Mouse (Mus musculus) cerebellum, adult 2 months (tissue): Measurements from ENCODE around the gene Samd4. TPM values are rescaled to one million over a fixed set of nuclear protein-coding genes. Genes with fewer than 3 reads are reported as not detected.

Experiments
- DNase-seq, 2 experiments: peaks; one replicate each; pipeline ENCODE4 v3.0.0; 2021
- H3K27ac ChIP-seq: fragments of 200-500 bp; 2 replicates; pipeline ENCODE4 v1.5.1; 2012; ENCODE audit warnings: low read length, control low read depth, inconsistent platforms; ENCODE audit not compliant: insufficient read depth
- H3K27me3 ChIP-seq: fragments of 200-500 bp; 2 replicates; pipeline ENCODE4 v1.6.1; 2012; ENCODE audit warnings: inconsistent platforms, mild to moderate bottlenecking, low read length, moderate library complexity; ENCODE audit not compliant: control insufficient read depth, insufficient read depth
- H3K4me1 ChIP-seq: fragments of 200-500 bp; 2 replicates; pipeline ENCODE4 v1.6.1; 2011; ENCODE audit warnings: low read length; ENCODE audit not compliant: control insufficient read depth, insufficient read depth
- H3K4me3 ChIP-seq: fragments of 200-500 bp; replicated peaks from 2 replicates; pipeline ENCODE3; 2011; ENCODE audit warnings: mild to moderate bottlenecking, low read depth, low read length, control low read depth; ENCODE audit not compliant: insufficient read depth
- CTCF ChIP-seq: fragments of 200-500 bp; IDR thresholded peaks from 2 replicates; pipeline ENCODE4 v1.5.1; 2011; ENCODE audit warnings: low read depth, mild to moderate bottlenecking, control low read depth, low read length, moderate library complexity, borderline replicate concordance; ENCODE audit not compliant: insufficient read depth
- POLR2A ChIP-seq: fragments of 200-500 bp; IDR thresholded peaks from 2 replicates; pipeline ENCODE4 v1.6.1; 2011; ENCODE audit warnings: low read length, control low read depth, borderline replicate concordance; ENCODE audit not compliant: insufficient read depth
- WGBS: fragments of 180-500 bp; shearing (Covaris S2); methylation state at CpG from one replicate; pipeline ENCODE4 v1.1.7; 2018; 5-methylcytosine and 5-hydroxymethylcytosine counted together
- polyA plus RNA-seq: library from polyadenylated mRNA; depleted of rRNA; stranded (reverse); fragments of >200 nt; gene quantifications from 2 replicates; pipeline ENCODE4 v1.2.3, GENCODE M21; 2012

Gene Samd4
- polyA plus RNA-seq, 1 experiment, result 23.8 TPM

- Histone ChIP-seq H3K4me3 (no peak overlapping the region), H3K4me1 (peaks cover 18% of the 10 kb centered on the region), H3K27me3 (no peaks in the 10 kb centered on the region), H3K27ac (no peak overlapping the region)
- DNase-seq, result peak; percentile 64 to 82
- TF ChIP-seq CTCF (no peak), POLR2A (no peak)
- WGBS, result 5% methylated on average over 6 of the region's 6 CpGs
These were observed 31.7 kb downstream of the Samd4 start for GRCm38 (mm10) chr14:46914356-46914755.

GRCm38 (mm10) chr14:46915555-46915954 is 32.9 kb downstream of the Samd4 start:
- no peak for DNase-seq
- Histone ChIP-seq H3K4me3 (no peak overlapping the region), H3K27ac (no peak overlapping the region), H3K27me3 (no peaks in the 10 kb centered on the region), H3K4me1 (peaks cover 21% of the 10 kb centered on the region)
- TF ChIP-seq CTCF (no peak), POLR2A (no peak)
- 92% methylated on average over 6 of the region's 6 CpGs for WGBS

GRCm38 (mm10) chr14:46916581-46916980 is 33.9 kb downstream of the Samd4 start:
- no peak overlapping the region for H3K27ac ChIP-seq
- peaks cover 22% of the 10 kb centered on the region for H3K4me1 ChIP-seq
- H3K4me3 ChIP-seq, result no peak overlapping the region
- TF ChIP-seq POLR2A, result no peak
- WGBS, result 8% methylated on average over 4 of the region's 4 CpGs
- no peaks in the 10 kb centered on the region for H3K27me3 ChIP-seq
- peak; percentile 77 to 83 for DNase-seq

GRCm38 (mm10) chr14:46917136-46917535 is 34.5 kb downstream of the Samd4 start:
- Histone ChIP-seq H3K27me3 (no peaks in the 10 kb centered on the region), H3K4me1 (peaks cover 22% of the 10 kb centered on the region), H3K27ac (no peak overlapping the region), H3K4me3 (no peak overlapping the region)
- 71% methylated on average over 5 of the region's 5 CpGs for WGBS
- no peak for TF ChIP-seq POLR2A
- TF ChIP-seq CTCF, result no peak
- no peak for DNase-seq

- Histone ChIP-seq H3K4me3 (no peak overlapping the region), H3K4me1 (peaks cover 22% of the 10 kb centered on the region), H3K27me3 (no peaks in the 10 kb centered on the region), H3K27ac (no peak overlapping the region)
- DNase-seq, result no peak
- WGBS, result 77% methylated on average over 3 of the region's 3 CpGs
- no peak for TF ChIP-seq CTCF
- no peak for TF ChIP-seq POLR2A
These were observed 34.9 kb downstream of the Samd4 start for GRCm38 (mm10) chr14:46917581-46917980.

- TF ChIP-seq POLR2A (no peak), CTCF (no peak)
These were observed 37.8 kb downstream of the Samd4 start for GRCm38 (mm10) chr14:46920496-46920895.

GRCm38 (mm10) chr14:46921178-46921975 is 38.7 kb downstream of the Samd4 start:
- 93% methylated on average over 9 of the region's 9 CpGs for WGBS
- no peaks in the 10 kb centered on the region for H3K27me3 ChIP-seq
- DNase-seq, result no peak
- H3K4me1 ChIP-seq, result peaks cover 15% of the 10 kb centered on the region
- no peak overlapping the region for H3K4me3 ChIP-seq
- TF ChIP-seq POLR2A (no peak), CTCF (no peak)
- H3K27ac ChIP-seq, result no peak overlapping the region

More at GRCm38 (mm10) chr14:46920496-46920895, 37.8 kb downstream of the Samd4 start:
- Histone ChIP-seq H3K4me3 (no peak overlapping the region), H3K27me3 (no peaks in the 10 kb centered on the region), H3K27ac (no peak overlapping the region), H3K4me1 (peaks cover 15% of the 10 kb centered on the region)
- no peak for DNase-seq
- 86% methylated on average over 5 of the region's 5 CpGs for WGBS

GRCm38 (mm10) chr14:46923931-46924330 is 41.3 kb downstream of the Samd4 start:
- no peak for DNase-seq
- H3K27me3 ChIP-seq, result no peaks in the 10 kb centered on the region
- 72% methylated on average over 10 of the region's 10 CpGs for WGBS
- TF ChIP-seq CTCF (no peak), POLR2A (no peak)
- H3K4me1 ChIP-seq, result peaks cover 4% of the 10 kb centered on the region; the same call in 1 of the 2 replicates
- H3K4me3 ChIP-seq, result no peak overlapping the region
- H3K27ac ChIP-seq, result no peak overlapping the region
